ENCODE assay signal across 21 mouse cellular contexts in genomic region chr6:24342056-24342455, GRCm38 (mm10).
"Had no signal": no experiment of that assay in that cellular context is flagged by ENCODE, and none has a peak within 500 bp of the region (broad histone marks: within the 10 kb centered on the region; RNA-seq: fewer than 3 reads in every experiment).

No protein-coding gene starts in this region.

- DNase-seq: kidney, postnatal 10 days; layer of hippocampus, adult 9-11 months; liver; lung, adult 18-20 months; lung, postnatal 10 days; lung, postnatal 36 days; retina, postnatal 1 day; thymus, postnatal 25 days had no signal

- H3K9me3 ChIP-seq: kidney, embryonic 15.5 days; limb, embryonic 10.5 days; limb, embryonic 13.5 days; liver, embryonic 12.5 days; liver, embryonic 15.5 days; lung, embryonic 15.5 days; midbrain, embryonic 10.5 days; midbrain, embryonic 13.5 days; neural tube, embryonic 13.5 days; stomach, embryonic 15.5 days had no signal

- H3K4me3 ChIP-seq: kidney, embryonic 15.5 days; layer of hippocampus, adult 2 months; limb, embryonic 10.5 days; limb, embryonic 13.5 days; liver, embryonic 12.5 days; liver, embryonic 15.5 days; lung, embryonic 15.5 days; megakaryocyte, embryonic 14.5 days; midbrain, embryonic 10.5 days; midbrain, embryonic 13.5 days; myocyte; neural tube, embryonic 13.5 days; stomach, embryonic 15.5 days had no signal

- H3K4me1 ChIP-seq: limb, embryonic 13.5 days; liver, embryonic 12.5 days; liver, embryonic 15.5 days; lung, embryonic 15.5 days; megakaryocyte, embryonic 14.5 days; midbrain, embryonic 10.5 days; midbrain, embryonic 13.5 days; neural tube, embryonic 13.5 days; stomach, embryonic 15.5 days had no signal

- H3K27ac ChIP-seq: kidney, embryonic 15.5 days; layer of hippocampus, adult 2 months; limb, embryonic 10.5 days; limb, embryonic 13.5 days; liver, embryonic 12.5 days; liver, embryonic 15.5 days; lung, embryonic 15.5 days; midbrain, embryonic 10.5 days; midbrain, embryonic 13.5 days; neural tube, embryonic 13.5 days; stomach, embryonic 15.5 days had no signal

- H3K36me3 ChIP-seq: kidney, embryonic 15.5 days; limb, embryonic 10.5 days; limb, embryonic 13.5 days; liver, embryonic 12.5 days; liver, embryonic 15.5 days; lung, embryonic 15.5 days; midbrain, embryonic 10.5 days; midbrain, embryonic 13.5 days; neural tube, embryonic 13.5 days; stomach, embryonic 15.5 days had no signal

- H3K9ac ChIP-seq: kidney, embryonic 15.5 days; limb, embryonic 13.5 days; liver, embryonic 12.5 days; liver, embryonic 15.5 days; lung, embryonic 15.5 days; midbrain, embryonic 13.5 days; neural tube, embryonic 13.5 days; stomach, embryonic 15.5 days had no signal
